Mouse (Mus musculus): ENCODE results near the gene Rars2. TPM values are rescaled to one million over a fixed set of nuclear protein-coding genes. Genes with fewer than 3 reads are reported as not detected.
"Not testable (repeated sequence)": the region's sequence is repeated elsewhere in the genome, so short reads cannot be mapped to it uniquely, and the experiment has no call there.

The Rars2 gene
- polyA plus RNA-seq (2012; rRNA removed): 9.2 and 10.3 TPM in 2 replicates

DNA sequence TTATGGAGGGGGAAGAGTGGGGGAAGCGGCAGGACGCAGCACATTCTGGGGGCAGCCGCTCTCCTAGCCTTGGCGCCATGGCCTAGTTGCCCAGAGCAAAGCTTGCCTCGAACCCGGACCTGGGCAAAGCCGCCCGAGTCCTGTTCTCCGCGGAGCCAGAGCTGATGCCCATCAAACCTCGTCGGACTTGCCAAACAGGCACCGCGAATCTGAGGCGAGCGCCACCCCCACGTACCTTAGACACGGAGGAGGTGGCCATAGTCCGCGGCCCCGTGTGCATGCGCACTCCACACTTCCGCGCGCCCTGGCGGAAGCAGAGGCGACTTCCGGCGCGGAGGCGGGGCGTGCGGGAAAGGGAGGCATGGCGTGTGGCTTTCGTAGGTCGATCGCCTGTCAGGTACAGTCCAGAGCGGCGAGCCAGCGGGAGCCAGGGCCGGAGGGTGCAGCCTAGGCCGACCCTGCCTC, at the start of gene Rars2, which contains the start of gene Orc3:
TSS of gene Rars2 (plus strand) at position 328 of the 465 bp plus-strand sequence.
TSS of gene Orc3 (minus strand) at position 315 of the 465 bp plus-strand sequence.
- 0 out of 2 replicates have a peak, but pooled peaks have one; percentile 47 for TF ChIP-seq CTCF (IDR thresholded peaks at IDR 0.05; ENCODE audit: borderline replicate concordance, control insufficient read depth, extremely low read depth, insufficient read depth, low read length, poor library complexity)
- TF ChIP-seq POLR2A (IDR thresholded peaks at IDR 0.05; ENCODE audit: control insufficient read depth, extremely low read depth, insufficient read depth, low read length, poor library complexity): peak; percentile 92
- Histone ChIP-seq H3K4me3 (ENCODE audit: control insufficient read depth, insufficient read depth, low read length) (peak within 1 kb of the TSS; percentile 98), H3K36me3 (ENCODE audit: control insufficient read depth, insufficient read depth, low read length) (no peaks in the 10 kb centered on the region), H3K27me3 (ENCODE audit: control insufficient read depth, insufficient read depth, low read length) (no peaks in the 10 kb centered on the region), H3K4me1 (replicated peaks; ENCODE audit: control insufficient read depth, insufficient read depth, low read length) (peaks cover 10% of the 10 kb centered on the region), H3K27ac (ENCODE audit: control insufficient read depth, insufficient read depth, low read length) (peak within 1 kb of the TSS; percentile 16; the same call in 1 of the 2 replicates)
- peak; percentile 92 for DNase-seq
- WGBS: under 1% methylated on average over 42 of the region's 42 CpGs

- Histone ChIP-seq H3K4me1 (replicated peaks; ENCODE audit: control insufficient read depth, insufficient read depth, low read length) (no peaks in the 10 kb centered on the region), H3K36me3 (ENCODE audit: control insufficient read depth, insufficient read depth, low read length) (peaks cover 59% of the 10 kb centered on the region), H3K27ac (ENCODE audit: control insufficient read depth, insufficient read depth, low read length) (no peak overlapping the region), H3K27me3 (ENCODE audit: control insufficient read depth, insufficient read depth, low read length) (no peaks in the 10 kb centered on the region), H3K4me3 (ENCODE audit: control insufficient read depth, insufficient read depth, low read length) (no peak overlapping the region)
- DNase-seq: no peak
- 94% methylated on average over 6 of the region's 6 CpGs for WGBS
- TF ChIP-seq POLR2A (IDR thresholded peaks at IDR 0.05; ENCODE audit: control insufficient read depth, extremely low read depth, insufficient read depth, low read length, poor library complexity) (no peak), CTCF (IDR thresholded peaks at IDR 0.05; ENCODE audit: borderline replicate concordance, control insufficient read depth, extremely low read depth, insufficient read depth, low read length, poor library complexity) (no peak)
Observed at GRCm38 (mm10) chr4:34566226-34566625, 48.5 kb upstream of the Rars2 start.

GRCm38 (mm10) chr4:34572876-34573275, 41.9 kb upstream of the Rars2 start:
- no peak for DNase-seq
- H3K4me1 ChIP-seq (replicated peaks; ENCODE audit: control insufficient read depth, insufficient read depth, low read length): no peaks in the 10 kb centered on the region
- no peaks in the 10 kb centered on the region for H3K27me3 ChIP-seq (ENCODE audit: control insufficient read depth, insufficient read depth, low read length)
- H3K4me3 ChIP-seq (ENCODE audit: control insufficient read depth, insufficient read depth, low read length): no peak overlapping the region
- WGBS: 95% methylated on average over 2 of the region's 2 CpGs
- H3K36me3 ChIP-seq (ENCODE audit: control insufficient read depth, insufficient read depth, low read length): peaks cover 85% of the 10 kb centered on the region
- no peak overlapping the region for H3K27ac ChIP-seq (ENCODE audit: control insufficient read depth, insufficient read depth, low read length)
- no peak for TF ChIP-seq CTCF (IDR thresholded peaks at IDR 0.05; ENCODE audit: borderline replicate concordance, control insufficient read depth, extremely low read depth, insufficient read depth, low read length, poor library complexity)
- no peak for TF ChIP-seq POLR2A (IDR thresholded peaks at IDR 0.05; ENCODE audit: control insufficient read depth, extremely low read depth, insufficient read depth, low read length, poor library complexity)

GRCm38 (mm10) chr4:34577028-34577427, 37.7 kb upstream of the Rars2 start:
- no peak for DNase-seq
- Histone ChIP-seq H3K4me3 (ENCODE audit: control insufficient read depth, insufficient read depth, low read length) (no peak overlapping the region), H3K36me3 (ENCODE audit: control insufficient read depth, insufficient read depth, low read length) (peaks cover 79% of the 10 kb centered on the region), H3K27me3 (ENCODE audit: control insufficient read depth, insufficient read depth, low read length) (no peaks in the 10 kb centered on the region), H3K27ac (ENCODE audit: control insufficient read depth, insufficient read depth, low read length) (no peak overlapping the region), H3K4me1 (replicated peaks; ENCODE audit: control insufficient read depth, insufficient read depth, low read length) (no peaks in the 10 kb centered on the region)
- WGBS: 97% methylated on average over 2 of the region's 2 CpGs
- TF ChIP-seq CTCF (IDR thresholded peaks at IDR 0.05; ENCODE audit: borderline replicate concordance, control insufficient read depth, extremely low read depth, insufficient read depth, low read length, poor library complexity): no peak
- no peak for TF ChIP-seq POLR2A (IDR thresholded peaks at IDR 0.05; ENCODE audit: control insufficient read depth, extremely low read depth, insufficient read depth, low read length, poor library complexity)

DNA sequence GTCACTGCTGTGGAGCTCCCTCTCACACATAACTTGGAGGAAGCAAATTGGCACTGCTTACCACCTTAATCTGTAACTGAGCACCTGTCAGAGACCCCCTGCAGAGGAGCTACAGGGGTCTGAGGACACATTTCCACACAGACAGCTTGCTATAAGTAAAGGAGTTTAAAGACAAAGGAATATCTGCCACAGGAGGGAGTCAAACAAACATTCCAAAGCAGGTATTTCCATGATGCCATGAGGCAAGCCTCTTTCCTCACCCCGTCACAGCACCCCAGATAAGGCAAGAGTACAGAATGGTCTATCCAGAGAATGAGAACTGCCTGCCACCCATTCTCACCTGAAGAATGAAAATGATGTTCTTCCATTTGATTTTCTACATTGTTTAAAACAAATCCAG, 35.5 kb upstream of the Rars2 start:
- Histone ChIP-seq H3K4me3 (ENCODE audit: control insufficient read depth, insufficient read depth, low read length) (no peak overlapping the region), H3K27me3 (ENCODE audit: control insufficient read depth, insufficient read depth, low read length) (no peaks in the 10 kb centered on the region), H3K27ac (ENCODE audit: control insufficient read depth, insufficient read depth, low read length) (no peak overlapping the region), H3K4me1 (replicated peaks; ENCODE audit: control insufficient read depth, insufficient read depth, low read length) (no peaks in the 10 kb centered on the region), H3K36me3 (ENCODE audit: control insufficient read depth, insufficient read depth, low read length) (peaks cover 77% of the 10 kb centered on the region)
- DNase-seq: no peak
- WGBS: 97% methylated on average over 1 of the region's 1 CpGs
- TF ChIP-seq POLR2A (IDR thresholded peaks at IDR 0.05; ENCODE audit: control insufficient read depth, extremely low read depth, insufficient read depth, low read length, poor library complexity) (no peak), CTCF (IDR thresholded peaks at IDR 0.05; ENCODE audit: borderline replicate concordance, control insufficient read depth, extremely low read depth, insufficient read depth, low read length, poor library complexity) (no peak)

DNA sequence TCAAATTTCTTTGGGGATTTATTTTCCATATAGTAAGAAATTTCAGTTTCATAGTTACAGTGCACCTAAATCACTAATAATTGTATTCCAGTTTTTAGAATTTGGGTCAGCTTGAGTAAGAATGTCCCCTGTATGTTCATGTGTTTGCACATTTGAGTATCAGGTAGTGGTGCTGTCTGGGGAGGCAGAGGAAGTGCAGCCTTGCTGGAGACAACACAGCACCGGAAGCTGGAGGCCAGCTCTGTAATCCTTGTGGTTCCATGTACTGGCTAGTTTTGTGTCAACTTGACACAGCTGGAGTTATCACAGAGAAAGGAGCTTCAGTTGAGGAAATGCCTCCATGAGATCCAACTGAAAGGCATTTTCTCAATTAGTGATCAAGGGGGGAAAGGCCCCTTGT, 33.3 kb upstream of the Rars2 start:
- H3K4me3 ChIP-seq (ENCODE audit: control insufficient read depth, insufficient read depth, low read length); H3K27me3 ChIP-seq (ENCODE audit: control insufficient read depth, insufficient read depth, low read length); H3K4me1 ChIP-seq (replicated peaks; ENCODE audit: control insufficient read depth, insufficient read depth, low read length); DNase-seq; H3K27ac ChIP-seq (ENCODE audit: control insufficient read depth, insufficient read depth, low read length): not testable (repeated sequence)
- peaks cover 68% of the 10 kb centered on the region for H3K36me3 ChIP-seq (ENCODE audit: control insufficient read depth, insufficient read depth, low read length)
- 76% methylated on average over 1 of the region's 1 CpGs for WGBS

GRCm38 (mm10) chr4:34581990-34582389, 32.8 kb upstream of the Rars2 start:
- H3K4me3 ChIP-seq (ENCODE audit: control insufficient read depth, insufficient read depth, low read length): no peak overlapping the region
- no peaks in the 10 kb centered on the region for H3K4me1 ChIP-seq (replicated peaks; ENCODE audit: control insufficient read depth, insufficient read depth, low read length)
- H3K36me3 ChIP-seq (ENCODE audit: control insufficient read depth, insufficient read depth, low read length): peaks cover 63% of the 10 kb centered on the region
- no peaks in the 10 kb centered on the region for H3K27me3 ChIP-seq (ENCODE audit: control insufficient read depth, insufficient read depth, low read length)
- WGBS: 94% methylated on average over 7 of the region's 7 CpGs
- H3K27ac ChIP-seq (ENCODE audit: control insufficient read depth, insufficient read depth, low read length): no peak overlapping the region
- no peak for DNase-seq
- TF ChIP-seq POLR2A (IDR thresholded peaks at IDR 0.05; ENCODE audit: control insufficient read depth, extremely low read depth, insufficient read depth, low read length, poor library complexity) (no peak), CTCF (IDR thresholded peaks at IDR 0.05; ENCODE audit: borderline replicate concordance, control insufficient read depth, extremely low read depth, insufficient read depth, low read length, poor library complexity) (no peak)

Data from thymus, adult 2 months (tissue).